Mouse (Mus musculus) c-Kit-positive CD71-negative TER-119-negative erythroid progenitor cells, embryonic 14.5 days (primary cell): Measurements from ENCODE around the gene Gm6871.
"Not testable (repeated sequence)": the region's sequence is repeated elsewhere in the genome, so short reads cannot be mapped to it uniquely, and the experiment has no call there.

Experiments
- DNase-seq: peaks from one replicate; pipeline ENCODE4 v3.0.0-alpha.2; 2013; ENCODE audit warnings: low read depth

Gene Gm6871

GRCm38 (mm10) chr7:41573562-41573961 is at the start of gene Gm6871:
Gene Gm6871 (minus strand): TSS chr7:41573662.
- not testable (repeated sequence) for DNase-seq

GRCm38 (mm10) chr7:41616241-41616640 is 42.8 kb upstream of the Gm6871 start:
- not testable (repeated sequence) for DNase-seq

GRCm38 (mm10) chr7:41611654-41612053 is 38.2 kb upstream of the Gm6871 start:
- no peak for DNase-seq

- no peak for DNase-seq
Measured at GRCm38 (mm10) chr7:41599932-41600548, 26.6 kb upstream of the Gm6871 start.

DNA sequence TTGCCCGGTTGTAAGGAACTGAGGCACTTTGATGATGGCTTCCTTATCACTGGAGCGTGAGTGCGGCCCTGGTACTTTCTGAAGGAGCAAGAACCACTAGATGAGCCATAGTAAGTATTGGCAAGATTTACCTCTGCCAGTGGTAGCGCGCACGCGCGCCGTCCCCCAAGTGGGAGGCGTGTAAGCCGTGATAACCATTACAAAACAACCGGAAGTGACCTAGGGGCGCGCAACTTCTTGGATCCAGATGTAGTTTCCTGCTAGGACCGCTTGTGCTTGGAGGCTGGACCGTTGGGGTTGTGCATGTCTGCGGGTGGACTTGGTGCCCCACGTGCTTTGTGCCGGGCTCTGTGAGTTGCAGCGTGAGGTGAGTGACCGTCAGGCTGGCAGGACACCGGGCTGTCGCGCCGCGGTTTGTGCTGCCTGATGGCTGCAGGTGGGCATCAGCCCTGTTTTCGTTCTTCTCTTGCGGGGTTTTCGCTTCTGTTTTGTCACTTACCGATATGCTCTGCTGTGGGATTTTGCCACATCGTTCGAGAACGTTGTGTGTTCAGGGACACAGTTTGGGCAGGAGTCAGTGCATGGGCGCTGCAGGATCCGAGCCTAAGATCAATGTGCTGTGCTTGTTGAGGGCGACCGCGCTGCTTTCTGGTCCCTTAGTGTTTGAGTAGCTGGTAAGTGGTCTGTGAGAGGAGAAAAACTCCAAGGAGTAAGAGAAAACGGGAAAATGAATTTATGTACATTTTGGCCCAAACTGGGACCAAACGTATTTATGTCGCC is 25.8 kb upstream of the Gm6871 start, which contains the start of gene 2610021A01Rik:
2610021A01Rik (plus strand) TSS at position 197 of the 780 bp plus-strand sequence.
- peak; percentile 78 for DNase-seq

DNA sequence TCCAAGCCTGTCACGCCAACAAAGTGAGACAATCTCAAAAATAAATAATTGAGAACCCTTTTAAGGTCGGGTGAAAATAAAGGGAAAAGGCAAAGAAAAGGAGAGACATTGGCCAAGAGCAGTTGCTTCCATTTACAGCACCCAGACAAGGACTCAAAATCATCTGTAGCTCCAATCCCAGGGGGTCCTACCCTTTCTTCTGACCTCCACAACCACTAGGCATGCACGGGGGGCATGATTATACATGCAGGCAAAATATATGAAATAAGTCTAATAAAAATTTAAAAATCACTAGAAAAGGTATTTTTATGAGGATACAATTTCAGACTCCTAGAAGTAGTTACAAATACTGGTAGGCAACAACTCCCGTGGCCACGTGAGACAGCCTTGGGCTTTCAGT is 25.2 kb upstream of the Gm6871 start:
- no peak for DNase-seq

DNA sequence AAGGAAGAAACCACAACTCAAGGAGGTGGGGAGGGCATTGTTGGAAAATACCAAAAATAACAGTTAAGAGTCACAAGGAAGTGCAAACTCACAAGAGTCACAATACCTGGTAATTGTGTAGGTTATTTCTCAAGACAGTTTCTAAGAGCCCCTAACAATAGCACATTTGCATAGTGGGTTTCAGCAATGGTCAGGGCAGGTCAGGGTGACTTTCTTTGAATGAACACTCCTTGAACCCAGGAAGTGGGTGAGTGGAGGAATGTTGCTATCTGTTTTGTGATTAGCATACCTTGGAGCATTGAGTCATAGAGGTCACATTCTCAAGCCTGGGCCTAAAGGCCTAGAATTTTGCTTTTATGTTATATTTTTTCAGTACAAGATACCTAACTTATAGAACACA is 14.4 kb upstream of the Gm6871 start:
- not testable (repeated sequence) for DNase-seq

DNA sequence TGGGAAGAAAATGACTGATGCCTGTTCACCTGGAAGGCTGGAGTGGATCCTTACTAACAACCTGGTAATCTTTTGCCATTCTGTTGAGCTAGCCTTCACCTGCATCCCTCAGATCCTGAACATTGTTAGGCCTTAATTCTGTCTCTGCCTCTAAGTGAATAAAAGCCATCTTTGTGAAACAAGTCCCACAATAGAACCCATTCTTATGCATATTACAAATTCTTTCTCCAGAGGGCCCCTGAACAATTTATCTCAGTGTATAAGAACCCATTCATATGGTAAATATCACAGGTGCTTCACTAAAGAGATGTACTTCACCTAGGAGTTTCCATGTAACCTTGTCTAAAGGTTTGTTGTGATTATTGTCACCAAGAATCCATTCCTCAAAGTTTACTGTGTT is 8.6 kb upstream of the Gm6871 start:
- DNase-seq = no peak

DNA sequence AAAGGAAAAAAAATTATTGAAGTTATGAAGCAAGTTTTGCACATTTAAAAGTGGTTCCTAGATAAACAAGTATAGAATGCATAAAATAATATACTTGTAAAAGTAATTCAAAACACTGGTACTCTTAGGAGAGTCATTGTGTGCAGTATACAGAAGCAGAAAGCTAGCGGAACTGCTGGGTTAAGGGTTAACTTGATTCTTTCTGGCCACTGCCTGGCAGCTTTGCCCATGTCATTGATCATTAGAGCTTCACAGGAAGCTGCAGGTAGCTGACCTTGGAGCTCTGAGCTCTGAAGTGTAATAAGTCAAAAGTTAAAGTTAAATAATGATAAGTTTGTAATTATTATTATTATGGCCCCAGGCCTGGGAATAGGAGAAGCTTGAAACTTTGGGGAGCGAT is 4.5 kb upstream of the Gm6871 start:
- DNase-seq = no peak

- no peak for DNase-seq
Measured at GRCm38 (mm10) chr7:41560681-41561080, 12.8 kb downstream of the Gm6871 start.

- no peak for DNase-seq
Measured at GRCm38 (mm10) chr7:41512672-41513071, 60.8 kb downstream of the Gm6871 start.

GRCm38 (mm10) chr7:41512207-41512606 is 61.3 kb downstream of the Gm6871 start:
- DNase-seq = no peak

GRCm38 (mm10) chr7:41502402-41502801 is 71.1 kb downstream of the Gm6871 start:
- no peak for DNase-seq

- peak; percentile 49 for DNase-seq
Measured at GRCm38 (mm10) chr7:41500151-41500934, 73.1 kb downstream of the Gm6871 start.

DNA sequence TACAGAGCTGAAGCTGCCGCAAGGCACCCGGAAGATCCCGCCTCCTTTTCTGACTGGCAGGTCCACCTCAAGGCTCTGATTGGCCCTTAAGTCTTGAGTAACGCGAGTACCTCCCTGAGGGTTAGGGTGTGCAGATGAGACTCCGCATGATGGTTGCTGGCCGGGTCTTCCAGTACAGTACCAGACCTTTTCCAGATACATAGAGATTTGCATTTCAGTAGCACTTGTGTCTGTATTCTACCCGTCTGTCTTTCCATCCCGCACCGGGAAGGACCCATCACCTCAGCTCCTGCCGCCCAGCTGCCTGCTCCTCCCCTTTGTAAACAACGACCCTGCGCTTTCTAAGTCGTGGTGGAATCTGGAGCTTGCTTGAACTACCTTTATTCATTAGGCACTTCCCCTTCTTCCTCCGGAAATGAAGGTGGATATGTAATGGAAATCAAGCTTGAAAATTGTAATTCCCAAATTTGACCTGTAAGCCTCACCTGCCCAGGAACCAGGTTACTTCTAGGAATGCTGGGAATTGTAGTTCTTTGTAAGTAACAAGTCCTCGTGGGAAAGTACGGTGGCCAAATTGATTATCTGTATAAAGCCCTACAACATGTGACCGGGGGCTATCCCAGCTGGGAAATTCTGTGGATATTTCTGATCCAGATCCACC is 73.9 kb downstream of the Gm6871 start, which contains the start of the genes Gm20449 and AW146154:
Gm20449 (minus strand) TSS at position 29 of the 661 bp plus-strand sequence.
AW146154 (minus strand) TSS at position 502 of the 661 bp plus-strand sequence.
- peak; percentile 76 for DNase-seq

GRCm38 (mm10) chr7:41499018-41499388 is 74.5 kb downstream of the Gm6871 start:
- peak; percentile 4 for DNase-seq

GRCm38 (mm10) chr7:41498464-41498863 is 75.0 kb downstream of the Gm6871 start:
- DNase-seq = not testable (repeated sequence)

DNA sequence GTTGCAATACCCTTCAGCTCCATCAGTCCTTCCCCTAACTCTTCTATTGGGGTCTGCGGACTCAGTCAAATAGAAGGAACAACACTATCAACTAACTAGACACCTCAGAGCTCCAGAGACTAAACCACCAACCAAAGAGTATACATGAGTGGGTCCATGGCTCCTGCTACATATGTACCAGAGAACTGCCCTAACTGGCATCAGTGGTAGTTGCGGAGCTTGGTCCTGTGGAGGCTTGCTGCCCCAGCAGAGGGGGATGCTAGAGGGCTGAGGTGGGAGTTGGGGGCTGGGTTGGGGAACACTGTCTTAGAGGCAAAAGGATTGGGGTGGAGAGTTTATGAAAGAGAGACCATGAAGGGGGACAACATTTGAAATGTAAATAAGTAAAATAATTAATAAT is 75.6 kb downstream of the Gm6871 start:
- no peak for DNase-seq
